Mouse (Mus musculus) kidney, embryonic 14.5 days (tissue): ENCODE data around the gene Ism2. TPM values are rescaled to one million over a fixed set of nuclear protein-coding genes. Genes with fewer than 3 reads are reported as not detected.

Source experiments
- ATAC-seq: fragments of 200-750 bp; cut with Nextera tagmentation; 2 replicates; pipeline ENCODE4 v1.8.0; 2017; ENCODE audit warnings: moderate number of reproducible peaks, mild to moderate bottlenecking, moderate TSS enrichment, moderate library complexity; ENCODE audit not compliant: low FRiP score, low TSS enrichment
- H3K27ac ChIP-seq: fragments of 300-500 bp; sonication (generic); 2 replicates; pipeline ENCODE4 v1.5.1; 2014; ENCODE audit warnings: low read depth, mild to moderate bottlenecking, low read length, moderate library complexity, mixed read lengths
- H3K27me3 ChIP-seq: fragments of 300-500 bp; sonication (generic); 2 replicates; pipeline ENCODE4 v1.6.1; 2014; ENCODE audit warnings: mild to moderate bottlenecking, low read length; ENCODE audit not compliant: control insufficient read depth, insufficient read depth
- H3K36me3 ChIP-seq: fragments of 300-500 bp; sonication (generic); 2 replicates; pipeline ENCODE4 v1.6.1; 2014; ENCODE audit warnings: low read length, mixed read lengths; ENCODE audit not compliant: control insufficient read depth, insufficient read depth
- H3K4me1 ChIP-seq: fragments of 300-500 bp; sonication (generic); 2 replicates; pipeline ENCODE4 v1.6.1; 2014; ENCODE audit warnings: low read length, mixed read lengths; ENCODE audit not compliant: control insufficient read depth, insufficient read depth
- H3K4me2 ChIP-seq: fragments of 300-500 bp; sonication (generic); replicated peaks from 2 replicates; pipeline ENCODE4 v1.6.1; 2014; ENCODE audit warnings: low read depth, mild to moderate bottlenecking, low read length
- H3K4me3 ChIP-seq: fragments of 300-500 bp; sonication (generic); 2 replicates; pipeline ENCODE4 v1.5.1; 2014; ENCODE audit warnings: mild to moderate bottlenecking, low read length
- H3K9ac ChIP-seq: fragments of 300-500 bp; sonication (generic); 2 replicates; pipeline ENCODE4 v1.6.1; 2014; ENCODE audit warnings: low read depth, mild to moderate bottlenecking, low read length, moderate library complexity
- H3K9me3 ChIP-seq: fragments of 300-500 bp; sonication (generic); 2 replicates; pipeline ENCODE4 v1.6.1; 2016; ENCODE audit warnings: low read length; ENCODE audit not compliant: control insufficient read depth
- WGBS: fragments of 180-500 bp; shearing (Covaris S2); extraction: QIAGEN DNeasy Blood & Tissue Kit; methylation state at CpG from one replicate; pipeline ENCODE4 v1.1.7; 2014; 5-methylcytosine and 5-hydroxymethylcytosine counted together
- microRNA-seq: library from miRNA; unstranded; fragments of <30 nt; microRNA quantifications from one replicate; pipeline ENCODE4, GENCODE M21; 2016
- polyA plus RNA-seq: library from polyadenylated mRNA; unstranded; fragments of >200 nt; fragmentation: Nextera tagmentation; extraction: Ambion mirVana; gene quantifications from 2 replicates; pipeline ENCODE4 v1.2.1, GENCODE M21; 2014

The Ism2 gene
- polyA plus RNA-seq, 1 experiment from 2014 or later: 0.54 TPM

DNA sequence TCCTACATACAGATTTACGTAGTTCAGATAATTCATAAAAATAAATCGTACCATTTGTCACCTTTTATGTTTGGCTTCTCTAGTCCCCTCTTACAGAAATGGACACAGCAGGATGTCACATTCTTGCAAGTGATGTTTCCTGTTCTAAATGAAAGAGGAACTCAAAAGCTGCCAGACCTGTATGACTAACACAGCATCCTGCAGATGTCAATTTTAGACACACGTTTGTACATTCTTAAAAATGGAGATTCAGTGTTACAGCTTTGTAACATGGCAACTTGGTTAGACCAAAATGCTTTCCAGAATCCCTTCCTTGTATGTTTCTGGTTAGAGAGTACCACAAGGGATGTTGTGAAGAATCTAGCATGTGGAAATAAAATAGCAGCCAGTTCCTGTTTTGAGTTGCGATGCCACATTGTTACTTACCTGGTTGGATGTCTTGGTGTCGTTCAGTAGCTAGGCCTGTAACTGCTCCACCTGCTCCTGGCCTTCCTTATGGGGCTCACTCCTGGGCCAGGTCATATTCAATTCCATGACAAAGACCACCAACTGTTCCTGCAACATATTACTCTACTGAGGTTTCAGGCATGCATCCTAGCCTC is 62.5 kb downstream of the Ism2 start:
- Histone ChIP-seq H3K36me3 (peaks cover 36% of the 10 kb centered on the region), H3K4me2 (no peak overlapping the region), H3K27me3 (no peaks in the 10 kb centered on the region), H3K27ac (no peak overlapping the region), H3K4me1 (no peaks in the 10 kb centered on the region), H3K9me3 (no peaks in the 10 kb centered on the region), H3K9ac (no peak overlapping the region), H3K4me3 (no peak overlapping the region)
- WGBS: 85% methylated on average over 5 of the region's 5 CpGs
- no peak for ATAC-seq

DNA sequence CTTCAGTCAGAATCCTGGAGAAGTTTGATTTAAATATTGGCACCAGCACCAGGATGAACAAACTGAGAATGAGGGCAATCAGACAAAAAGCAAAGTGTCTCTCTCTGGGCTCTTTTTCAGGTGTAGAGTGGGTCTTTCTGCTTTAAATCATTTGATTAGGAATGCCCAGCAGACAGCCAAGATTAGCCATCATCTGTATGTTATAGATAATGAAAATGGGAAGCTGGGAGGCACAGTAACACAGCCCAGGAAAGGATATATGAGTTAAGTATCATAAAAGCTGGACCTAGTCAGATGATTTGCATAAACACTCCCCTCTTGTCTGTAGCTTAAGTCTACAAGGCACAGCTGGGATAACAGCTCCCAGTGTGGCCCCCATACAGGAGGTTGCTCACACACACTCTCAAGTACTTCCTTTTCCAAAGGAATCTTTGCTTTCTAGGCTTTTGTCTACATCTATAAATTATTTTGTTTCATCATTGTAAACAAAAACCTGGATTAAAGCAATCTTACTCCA is 69.1 kb downstream of the Ism2 start:
- H3K4me2 ChIP-seq: no peak overlapping the region
- H3K36me3 ChIP-seq: no peaks in the 10 kb centered on the region
- no peak overlapping the region for H3K27ac ChIP-seq
- H3K9ac ChIP-seq: no peak overlapping the region
- ATAC-seq: no peak
- H3K4me1 ChIP-seq: no peaks in the 10 kb centered on the region
- H3K27me3 ChIP-seq: no peaks in the 10 kb centered on the region
- no peaks in the 10 kb centered on the region for H3K9me3 ChIP-seq
- H3K4me3 ChIP-seq: no peak overlapping the region

DNA sequence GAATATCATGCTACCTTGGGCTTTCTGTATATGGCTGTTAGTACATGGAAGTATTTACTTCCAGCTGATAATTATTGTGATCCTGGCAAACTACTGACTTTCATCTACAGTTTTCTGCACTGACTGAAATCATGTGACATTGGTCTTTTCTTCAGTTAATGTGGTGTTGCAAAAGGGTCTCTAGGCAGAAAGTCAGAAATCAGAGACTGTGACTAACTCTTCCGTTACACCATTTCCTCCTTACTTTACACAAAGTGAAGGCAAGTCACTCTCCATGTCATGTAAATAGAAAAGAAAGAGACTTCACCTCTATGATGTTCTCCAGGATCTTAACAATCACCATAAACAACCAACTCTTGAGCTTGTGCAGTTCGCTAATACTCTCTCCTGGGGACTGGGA is 69.9 kb downstream of the Ism2 start:
- 95% methylated on average over 2 of the region's 2 CpGs for WGBS
- no peaks in the 10 kb centered on the region for H3K36me3 ChIP-seq
- no peaks in the 10 kb centered on the region for H3K27me3 ChIP-seq
- H3K4me1 ChIP-seq: no peaks in the 10 kb centered on the region
- ATAC-seq: no peak
- no peak overlapping the region for H3K27ac ChIP-seq
- H3K9ac ChIP-seq: no peak overlapping the region
- H3K4me3 ChIP-seq: no peak overlapping the region
- no peaks in the 10 kb centered on the region for H3K9me3 ChIP-seq
- H3K4me2 ChIP-seq: no peak overlapping the region

Small RNAs within 50 kb of the gene (microRNA-seq; reads per million reads assigned to microRNA genes)
- not detected for gene Gm47293

Other genes with a start within 250 kb of the Ism2 start
- gene Ngb, start 197.2 kb downstream of the Ism2 start, polyA plus RNA-seq: 0.14 and 0.43 TPM in 2 replicates
- 41.6 and 44.8 TPM in 2 replicates for gene Gstz1, start 152.5 kb downstream of the Ism2 start, polyA plus RNA-seq
- 14.4 and 21.2 TPM in 2 replicates for gene Pomt2, start 151.7 kb downstream of the Ism2 start, polyA plus RNA-seq
- 1.1 and 1.2 TPM in 2 replicates for gene Samd15, start 100.0 kb downstream of the Ism2 start, polyA plus RNA-seq
- 2.0 and 2.9 TPM in 2 replicates for gene Tmed8, start 99.3 kb downstream of the Ism2 start, polyA plus RNA-seq
- 0.33 and 0.69 TPM in 2 replicates for gene Noxred1, start 61.0 kb downstream of the Ism2 start, polyA plus RNA-seq
- gene Vipas39, start 33.4 kb downstream of the Ism2 start, polyA plus RNA-seq: 42.9 and 50.7 TPM in 2 replicates
- 203 and 219 TPM in 2 replicates for gene Ahsa1, start 33.2 kb downstream of the Ism2 start, polyA plus RNA-seq
- 65.1 and 85.3 TPM in 2 replicates for gene Sptlc2, start 88.7 kb upstream of the Ism2 start, polyA plus RNA-seq
- 269 and 468 TPM in 2 replicates for gene Slirp, start 144.2 kb upstream of the Ism2 start, polyA plus RNA-seq
- gene Alkbh1, start 144.3 kb upstream of the Ism2 start, polyA plus RNA-seq: 63.7 and 75.6 TPM in 2 replicates
- 142 and 161 TPM in 2 replicates for gene Snw1, start 172.6 kb upstream of the Ism2 start, polyA plus RNA-seq
- not detected in 2 replicates for gene Gm5788, start 195.0 kb upstream of the Ism2 start, polyA plus RNA-seq
- gene Gm8300, start 214.6 kb upstream of the Ism2 start, polyA plus RNA-seq: not detected in 2 replicates